Mouse (Mus musculus): ENCODE data around the gene Dennd2a.

GRCm38 (mm10) chr6:39542631-39543597, 14.8 kb downstream of the Dennd2a start:
- TF ChIP-seq POLR2A (IDR thresholded peaks at IDR 0.05; ENCODE audit: insufficient read depth, low read depth, low read length), result no peak
- TF ChIP-seq CTCF (IDR thresholded peaks at IDR 0.05; ENCODE audit: insufficient read depth, low read depth, low read length), result no peak
